Mouse (Mus musculus) c-Kit-positive CD71-positive TER-119-negative erythroid progenitor cells, embryonic 14.5 days (primary cell): ENCODE measurements around the gene Msh6.
"Not testable (repeated sequence)": the region's sequence is repeated elsewhere in the genome, so short reads cannot be mapped to it uniquely, and the experiment has no call there.

Source experiments
- DNase-seq: peaks from one replicate; pipeline ENCODE4 v3.0.0-alpha.2; 2013; ENCODE audit warnings: low read depth

The Msh6 gene

DNA sequence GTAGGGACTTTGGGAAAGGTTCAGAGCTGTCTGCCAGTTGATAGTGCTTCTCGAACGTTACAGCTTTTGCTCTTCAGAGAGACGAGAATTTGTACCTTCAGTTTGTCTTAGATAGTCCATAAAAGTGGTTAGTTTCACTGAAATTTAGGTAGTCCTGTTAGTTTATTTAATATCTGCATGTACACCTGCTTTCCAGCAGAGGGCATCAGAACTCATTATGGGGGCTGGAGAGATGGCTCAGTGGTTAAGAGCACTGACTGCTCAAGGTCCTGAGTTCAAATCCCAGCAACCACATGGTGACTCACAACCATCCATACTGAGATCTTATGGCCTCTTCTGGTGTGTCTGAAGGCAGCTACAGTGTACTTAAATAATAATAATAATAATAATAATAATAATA lies 7.2 kb downstream of the Msh6 start:
- no peak for DNase-seq

- no peak for DNase-seq
Measured at GRCm38 (mm10) chr17:87983313-87983712, 8.5 kb downstream of the Msh6 start.

GRCm38 (mm10) chr17:87984440-87985214 lies 9.8 kb downstream of the Msh6 start:
- DNase-seq, result no peak

DNA sequence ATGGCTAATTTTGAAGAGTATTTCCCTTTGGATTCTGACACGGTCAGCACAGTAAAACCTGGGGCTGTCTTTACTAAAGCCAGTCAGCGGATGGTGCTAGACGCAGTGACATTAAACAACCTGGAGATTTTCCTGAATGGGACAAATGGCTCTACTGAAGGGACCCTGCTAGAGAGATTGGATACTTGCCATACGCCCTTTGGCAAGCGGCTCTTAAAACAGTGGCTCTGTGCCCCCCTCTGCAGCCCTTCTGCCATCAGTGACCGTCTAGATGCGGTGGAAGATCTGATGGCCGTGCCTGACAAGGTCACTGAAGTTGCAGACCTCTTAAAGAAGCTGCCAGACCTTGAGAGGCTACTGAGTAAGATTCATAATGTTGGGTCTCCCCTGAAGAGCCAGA lies 11.1 kb downstream of the Msh6 start:
- DNase-seq, result no peak

GRCm38 (mm10) chr17:87987507-87987906 lies 12.6 kb downstream of the Msh6 start:
- no peak for DNase-seq

- DNase-seq, result no peak
Measured at GRCm38 (mm10) chr17:87992154-87992553, 17.3 kb downstream of the Msh6 start.

DNA sequence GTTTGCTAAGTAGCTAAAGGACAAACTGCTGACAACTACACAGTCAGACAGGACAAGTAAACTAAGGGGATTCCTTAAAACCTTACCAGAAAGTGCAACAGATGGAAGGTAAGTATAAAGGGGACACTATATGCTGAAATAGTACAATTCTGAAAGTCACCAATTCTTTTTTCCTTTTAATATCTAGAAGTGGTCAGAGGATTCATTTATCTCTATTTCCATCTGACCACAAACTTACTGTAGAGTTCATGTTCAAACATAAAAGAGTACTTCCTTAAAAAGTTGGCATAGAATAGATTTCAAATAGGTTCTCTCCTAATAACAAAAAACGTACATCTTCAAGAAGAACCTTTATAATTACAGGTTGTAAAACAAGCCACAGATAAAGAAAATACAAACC lies 18.5 kb downstream of the Msh6 start:
- no peak for DNase-seq

GRCm38 (mm10) chr17:87997808-87998207 lies 22.9 kb downstream of the Msh6 start:
- DNase-seq, result no peak

DNA sequence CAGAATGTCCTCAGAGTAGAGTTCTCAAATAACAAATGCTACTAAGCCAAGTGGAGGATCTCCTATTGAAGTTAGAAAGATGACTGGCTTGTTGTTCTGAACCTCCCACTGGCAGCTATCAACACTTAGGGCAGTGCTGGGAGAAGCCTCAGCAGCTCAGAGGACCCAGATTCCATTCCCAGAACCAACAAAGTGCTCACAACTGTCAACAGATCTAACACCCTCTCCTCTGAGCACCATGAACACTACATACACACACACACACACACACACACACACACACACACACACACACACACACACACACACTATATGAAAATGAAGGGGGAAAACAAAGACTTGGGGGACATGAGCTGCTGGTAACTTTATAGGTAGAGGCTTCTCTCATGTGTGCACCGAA lies 30.0 kb downstream of the Msh6 start:
- DNase-seq, result no peak

- DNase-seq, result no peak
Measured at GRCm38 (mm10) chr17:88006956-88007355, 32.1 kb downstream of the Msh6 start.

DNA sequence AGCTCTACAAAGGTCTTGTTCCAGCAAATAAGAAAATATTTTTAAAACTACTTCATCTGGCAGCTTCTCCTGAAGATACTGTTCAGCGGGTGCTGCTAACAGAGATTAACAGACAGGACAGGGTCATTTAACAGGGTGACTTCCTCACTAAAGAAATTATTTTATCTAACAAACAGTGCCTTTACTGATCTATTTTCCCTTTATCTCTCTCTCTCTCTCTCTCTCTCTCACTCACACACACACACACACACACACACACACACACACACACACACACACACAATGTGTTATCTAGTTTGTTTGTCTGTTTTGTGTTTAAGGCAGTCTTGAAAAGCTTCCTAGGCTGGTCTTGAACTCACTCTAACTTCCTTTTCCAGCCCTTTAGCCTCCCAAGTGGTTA lies 39.6 kb downstream of the Msh6 start:
- DNase-seq, result no peak

GRCm38 (mm10) chr17:88016027-88016426 lies 41.2 kb downstream of the Msh6 start:
- not testable (repeated sequence) for DNase-seq

DNA sequence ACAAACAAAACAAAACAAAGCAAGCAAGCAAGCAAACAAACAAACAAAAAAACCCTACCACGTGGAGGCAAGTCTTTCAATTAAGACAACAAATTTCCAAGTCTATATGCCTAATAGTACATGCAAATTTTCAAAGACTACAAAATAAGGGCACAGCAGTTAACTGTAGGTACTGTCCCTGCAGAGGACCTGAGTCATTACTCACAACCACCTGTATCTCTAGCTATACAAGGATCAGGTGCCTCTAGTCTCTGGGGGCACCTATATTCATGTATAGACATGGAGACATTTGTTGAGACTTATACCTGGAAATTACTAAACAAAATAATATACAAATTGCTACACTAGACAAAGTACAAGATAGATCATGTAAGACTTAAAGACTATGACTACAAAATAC lies 49.1 kb downstream of the Msh6 start:
- no peak for DNase-seq

DNA sequence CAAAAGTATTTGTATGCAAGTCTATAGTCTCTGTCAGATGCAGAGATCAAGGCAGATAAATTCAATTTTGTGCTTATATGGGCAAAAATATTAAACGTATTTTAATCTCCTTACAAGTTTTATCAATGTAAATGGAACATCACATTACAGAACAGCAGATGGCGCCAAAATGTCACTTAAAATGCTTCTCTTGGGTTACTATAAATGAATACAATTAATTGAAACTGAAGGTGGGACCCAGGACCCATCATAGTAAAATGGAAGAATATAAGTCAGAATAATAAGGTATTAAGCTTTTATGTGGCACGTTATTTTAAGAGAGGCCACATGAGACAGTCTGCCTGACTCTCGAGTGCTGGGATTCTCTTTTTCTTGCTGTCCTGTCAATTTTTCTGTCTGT lies 50.4 kb downstream of the Msh6 start:
- peak; percentile 67 for DNase-seq

DNA sequence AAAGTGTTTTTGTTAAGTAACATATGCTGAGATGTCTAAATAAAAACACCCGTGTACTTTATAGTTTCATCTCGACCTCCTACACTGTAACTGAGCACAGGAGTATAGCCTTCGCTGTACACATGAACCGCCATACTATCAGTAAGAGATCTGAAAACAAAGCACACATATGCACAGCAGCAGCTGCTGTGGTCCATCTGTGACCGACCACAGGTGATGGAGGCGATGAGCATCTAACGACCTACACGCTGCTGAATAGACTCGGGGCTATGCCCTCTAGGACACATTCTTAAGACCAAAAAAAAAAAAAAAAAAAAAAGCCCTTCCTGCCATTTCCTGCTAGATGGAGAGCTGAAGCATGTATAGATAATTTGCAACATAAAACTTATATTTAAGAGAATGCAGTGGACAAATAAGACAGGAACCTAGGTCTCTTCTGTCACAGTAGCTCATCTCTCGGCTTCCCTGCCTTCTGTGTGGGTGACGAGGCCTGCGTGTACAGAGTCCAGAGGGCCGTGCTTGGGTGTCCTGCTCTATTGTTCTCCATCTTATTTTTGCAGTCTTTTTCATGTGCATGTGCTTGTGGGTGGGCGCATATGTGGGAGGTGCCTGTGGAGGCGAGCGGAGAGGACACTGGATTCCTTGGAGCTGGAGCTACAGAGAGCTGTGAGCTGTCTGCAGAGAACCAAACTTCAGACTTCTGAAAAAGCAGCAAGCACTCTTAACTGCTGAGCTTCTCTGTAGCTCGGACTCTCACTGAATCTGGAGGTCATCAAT lies 54.5 kb downstream of the Msh6 start:
- no peak for DNase-seq

DNA sequence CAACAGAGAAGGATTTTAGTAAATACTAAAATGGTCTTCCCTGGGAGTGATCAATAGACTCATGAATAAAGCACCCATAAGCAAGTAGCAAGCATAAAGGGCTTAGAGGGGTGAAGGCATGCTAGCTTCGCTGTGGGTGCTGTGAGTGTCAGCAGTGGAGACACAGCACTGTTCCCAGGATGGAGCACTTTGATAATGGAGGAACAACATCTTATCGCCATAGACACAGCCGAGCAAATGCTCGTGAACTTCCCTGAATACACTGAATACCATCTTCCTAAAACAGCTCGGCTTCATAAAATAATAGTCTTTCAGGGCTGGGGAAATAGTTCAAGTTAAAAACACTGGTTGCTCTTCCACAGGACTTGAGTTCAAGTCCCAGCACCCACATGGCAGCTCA lies 56.9 kb downstream of the Msh6 start:
- peak; percentile 23 for DNase-seq

DNA sequence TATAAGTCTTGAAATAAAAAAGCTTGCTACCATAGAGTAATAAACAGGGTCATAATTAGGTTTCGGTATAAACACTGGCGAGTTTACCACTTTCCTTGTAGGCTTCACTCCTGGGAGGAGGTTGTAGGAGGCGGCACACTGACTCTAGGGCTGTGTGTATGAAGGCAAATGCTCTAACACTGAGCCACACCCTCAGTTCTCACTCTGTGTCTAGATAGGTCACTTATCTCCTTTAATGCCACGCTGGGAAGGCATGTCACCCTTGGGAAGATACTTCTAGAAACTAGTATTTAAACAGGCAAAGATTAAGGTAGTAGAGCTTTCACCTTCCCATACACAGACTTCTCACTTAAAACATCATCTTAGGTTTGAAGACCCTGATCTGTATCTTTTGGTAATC lies 59.6 kb downstream of the Msh6 start:
- peak; percentile 43 for DNase-seq
